Mouse (Mus musculus) large intestine, adult 2 months (tissue): ENCODE measurements around the gene Fam189a1. TPM values are rescaled to one million over a fixed set of nuclear protein-coding genes. Genes with fewer than 3 reads are reported as not detected.

ENCODE experiments used
- DNase-seq: peaks from one replicate; pipeline ENCODE4 v3.0.0-alpha.2; 2012; ENCODE audit warnings: low read depth, low spot score
- WGBS: fragments of 180-500 bp; shearing (Covaris S2); methylation state at CpG from one replicate; pipeline ENCODE4 v1.1.7; 2018; 5-methylcytosine and 5-hydroxymethylcytosine counted together
- polyA plus RNA-seq: library from polyadenylated mRNA; depleted of rRNA; stranded (reverse); fragments of >200 nt; gene quantifications from 2 replicates; pipeline ENCODE4 v1.2.3, GENCODE M21; 2012

Gene Fam189a1
- polyA plus RNA-seq, 1 experiment: 2.3 TPM

- DNase-seq: no peak
- WGBS: 82% methylated on average over 4 of the region's 4 CpGs
Measured at GRCm38 (mm10) chr7:65105097-65105467, 51.3 kb downstream of the Fam189a1 start.

- 82% methylated on average over 17 of the region's 17 CpGs for WGBS
- DNase-seq: no peak
Measured at GRCm38 (mm10) chr7:65104207-65105096, 51.9 kb downstream of the Fam189a1 start.

- WGBS: 81% methylated on average over 2 of the region's 2 CpGs
- no peak for DNase-seq
Measured at GRCm38 (mm10) chr7:65101661-65102060, 54.7 kb downstream of the Fam189a1 start.

GRCm38 (mm10) chr7:65097708-65098107 lies 58.7 kb downstream of the Fam189a1 start:
- DNase-seq: no peak
- WGBS: 82% methylated on average over 14 of the region's 14 CpGs

GRCm38 (mm10) chr7:65095631-65096107 lies 60.7 kb downstream of the Fam189a1 start:
- 62% methylated on average over 5 of the region's 5 CpGs for WGBS

GRCm38 (mm10) chr7:65093314-65093713 lies 63.1 kb downstream of the Fam189a1 start:
- DNase-seq: no peak
- WGBS: 71% methylated on average over 4 of the region's 4 CpGs

More at GRCm38 (mm10) chr7:65095631-65096107, 60.7 kb downstream of the Fam189a1 start:
- no peak for DNase-seq

GRCm38 (mm10) chr7:65091486-65091885 lies 64.9 kb downstream of the Fam189a1 start:
- 79% methylated on average over 4 of the region's 4 CpGs for WGBS
- DNase-seq: no peak

GRCm38 (mm10) chr7:65085972-65086371 lies 70.4 kb downstream of the Fam189a1 start:
- DNase-seq: no peak
- 64% methylated on average over 6 of the region's 6 CpGs for WGBS

- 37% methylated on average over 3 of the region's 3 CpGs for WGBS
- no peak for DNase-seq
Measured at GRCm38 (mm10) chr7:65082778-65083091, 73.6 kb downstream of the Fam189a1 start.

- no peak for DNase-seq
- 53% methylated on average over 6 of the region's 6 CpGs for WGBS
Measured at GRCm38 (mm10) chr7:65081979-65082777, 74.2 kb downstream of the Fam189a1 start.

GRCm38 (mm10) chr7:65076134-65076533 lies 80.2 kb downstream of the Fam189a1 start:
- no peak for DNase-seq
- 90% methylated on average over 4 of the region's 4 CpGs for WGBS

- no peak for DNase-seq
- WGBS: 47% methylated on average over 9 of the region's 9 CpGs
Measured at GRCm38 (mm10) chr7:65074194-65074593, 82.2 kb downstream of the Fam189a1 start.

GRCm38 (mm10) chr7:65073555-65073954 lies 82.8 kb downstream of the Fam189a1 start:
- WGBS: 22% methylated on average over 6 of the region's 6 CpGs
- peak; percentile 31 for DNase-seq

GRCm38 (mm10) chr7:65066211-65066610 lies 90.2 kb downstream of the Fam189a1 start:
- no peak for DNase-seq
- 91% methylated on average over 7 of the region's 7 CpGs for WGBS

- 84% methylated on average over 7 of the region's 7 CpGs for WGBS
- no peak for DNase-seq
Measured at GRCm38 (mm10) chr7:65065457-65065856, 90.9 kb downstream of the Fam189a1 start.

- 72% methylated on average over 5 of the region's 5 CpGs for WGBS
- no peak for DNase-seq
Measured at GRCm38 (mm10) chr7:65064638-65065037, 91.7 kb downstream of the Fam189a1 start.

GRCm38 (mm10) chr7:65064096-65064495 lies 92.3 kb downstream of the Fam189a1 start:
- no peak for DNase-seq
- WGBS: 68% methylated on average over 3 of the region's 3 CpGs

- 59% methylated on average over 7 of the region's 7 CpGs for WGBS
- no peak for DNase-seq
Measured at GRCm38 (mm10) chr7:65060163-65060799, 96.1 kb downstream of the Fam189a1 start.

- DNase-seq: no peak
- 86% methylated on average over 6 of the region's 6 CpGs for WGBS
Measured at GRCm38 (mm10) chr7:65056864-65057263, 99.5 kb downstream of the Fam189a1 start.

GRCm38 (mm10) chr7:65051986-65052385 lies 104.4 kb downstream of the Fam189a1 start:
- no peak for DNase-seq
- 97% methylated on average over 1 of the region's 1 CpGs for WGBS
